Mouse (Mus musculus) small intestine, adult 2 months (tissue): ENCODE data around the gene Cpm.

Experiments
- CTCF ChIP-seq: fragments of 200-500 bp; IDR thresholded peaks from 2 replicates; pipeline ENCODE4 v1.5.1; 2012; ENCODE audit warnings: low read depth, mild to moderate bottlenecking, control low read depth, inconsistent platforms, low read length, moderate library complexity, mixed read lengths; ENCODE audit not compliant: insufficient replicate concordance, insufficient read length; ENCODE audit errors: extremely low read depth
- POLR2A ChIP-seq: fragments of 200-500 bp; IDR thresholded peaks from 2 replicates; pipeline ENCODE4 v1.6.1; 2012; ENCODE audit warnings: low read depth, mild to moderate bottlenecking, control low read depth, inconsistent platforms, low read length, moderate library complexity

GRCm38 (mm10) chr10:117627616-117627930 lies 1.7 kb upstream of the Cpm start:
- no peak for TF ChIP-seq CTCF
- no peak for TF ChIP-seq POLR2A
